Mouse (Mus musculus): ENCODE results near the gene Arpc5l.

Gene Arpc5l

DNA sequence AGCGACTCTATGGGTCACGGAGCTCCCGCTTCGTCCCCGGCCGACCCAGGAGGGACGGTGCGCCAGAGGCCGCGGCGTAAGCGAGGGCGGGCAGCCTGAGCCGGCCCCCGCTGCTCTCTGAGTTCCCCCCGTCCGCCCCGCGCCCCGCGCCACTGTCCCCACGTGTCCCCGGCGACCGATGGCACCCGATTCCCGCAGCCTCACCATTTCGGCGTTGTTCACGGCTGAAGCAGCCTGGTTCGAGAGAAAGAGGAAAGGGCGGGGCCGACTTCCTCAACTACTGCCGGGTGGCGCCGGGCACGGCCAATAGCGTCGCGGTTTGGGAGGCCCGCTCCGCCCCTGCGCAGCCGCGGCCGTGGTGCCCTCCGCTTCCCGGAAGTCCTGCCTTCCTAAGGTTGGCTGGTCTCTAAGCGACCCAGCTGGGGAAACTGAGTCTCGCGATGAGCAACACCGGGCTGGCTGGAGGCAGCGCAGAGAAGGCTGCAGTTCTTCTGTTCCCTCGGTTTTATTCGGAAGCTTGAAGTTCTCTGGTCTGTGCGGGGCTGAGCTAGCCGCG, at the start of gene Arpc5l:
Gene Arpc5l (plus strand): TSS at position 469 of the 556 bp plus-strand sequence.
- DNase-seq (ENCODE audit: low spot score in 2 of 2), result peak; percentile 92 to 93

DNA sequence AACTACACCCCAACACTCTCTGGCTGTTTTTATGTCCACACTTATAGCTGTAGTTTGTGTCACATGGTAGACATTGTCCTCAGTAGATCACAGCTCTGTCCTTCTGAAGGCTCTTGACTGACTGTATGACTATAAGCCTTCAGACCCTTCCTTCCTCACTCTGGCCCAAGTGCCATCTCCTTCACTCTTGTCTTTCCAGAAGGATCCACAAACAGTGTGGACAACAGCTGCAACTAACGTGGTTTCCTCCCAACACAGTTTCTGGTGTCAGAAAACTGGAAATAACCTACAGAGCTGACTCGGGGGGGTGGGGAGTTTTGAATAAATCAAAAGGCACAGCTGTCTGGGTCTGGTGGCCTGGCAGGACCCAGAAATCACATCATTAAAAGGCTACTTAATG, 49.1 kb upstream of the Arpc5l start:
- DNase-seq (ENCODE audit: low spot score in 2 of 2), result no peak

GRCm38 (mm10) chr2:38957671-38958223, 47.4 kb upstream of the Arpc5l start:
- no peak for DNase-seq (ENCODE audit: low spot score in 2 of 2)

DNA sequence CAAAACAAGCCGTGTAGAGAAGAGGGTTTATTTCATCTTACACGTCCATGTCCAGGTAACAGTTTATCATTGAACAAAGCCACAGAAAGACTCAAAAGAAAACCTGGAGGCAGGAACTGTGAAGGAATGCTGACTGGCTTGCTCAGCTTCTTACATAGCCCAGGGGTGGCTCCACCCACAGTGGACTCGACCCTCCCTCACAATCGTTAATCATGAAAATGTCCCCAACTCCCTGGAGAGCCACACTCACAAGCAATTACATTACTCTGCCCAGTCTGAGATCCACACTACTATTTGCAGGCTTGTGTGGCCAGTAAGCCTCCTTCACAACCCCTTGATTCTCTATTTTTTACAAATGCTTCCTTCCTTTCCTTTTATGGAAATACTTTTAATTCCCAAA, 41.0 kb upstream of the Arpc5l start:
- DNase-seq (ENCODE audit: low spot score in 2 of 2), result no peak

GRCm38 (mm10) chr2:38969650-38970049, 35.5 kb upstream of the Arpc5l start:
- DNase-seq (ENCODE audit: low spot score in 2 of 2), result no peak

DNA sequence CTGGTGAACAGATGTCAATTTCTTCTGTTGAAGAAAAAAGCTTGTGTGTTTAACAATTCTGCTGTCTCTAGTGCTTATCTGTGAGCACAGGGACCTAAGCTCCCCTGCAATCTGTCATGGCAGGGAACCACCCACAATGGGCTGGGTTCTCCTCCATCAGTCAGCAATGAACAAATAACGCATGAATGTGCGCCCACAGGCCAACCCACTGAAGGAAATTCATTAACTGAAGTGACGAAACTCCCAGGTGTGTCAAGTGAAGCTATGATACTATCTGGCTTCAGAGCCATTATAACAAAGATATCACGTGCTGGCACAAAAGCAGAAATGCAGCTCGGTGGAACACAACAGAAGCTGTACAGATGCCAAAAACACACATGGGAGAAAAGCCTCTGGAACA, 35.1 kb upstream of the Arpc5l start:
- peak in 1 of 2 experiments; percentile 30 for DNase-seq (ENCODE audit: low spot score in 2 of 2)

- no peak for DNase-seq (ENCODE audit: low spot score in 2 of 2)
These were observed 31.9 kb upstream of the Arpc5l start for GRCm38 (mm10) chr2:38973223-38973622.

GRCm38 (mm10) chr2:38973701-38974100, 31.4 kb upstream of the Arpc5l start:
- no peak for DNase-seq (ENCODE audit: low spot score in 2 of 2)

DNA sequence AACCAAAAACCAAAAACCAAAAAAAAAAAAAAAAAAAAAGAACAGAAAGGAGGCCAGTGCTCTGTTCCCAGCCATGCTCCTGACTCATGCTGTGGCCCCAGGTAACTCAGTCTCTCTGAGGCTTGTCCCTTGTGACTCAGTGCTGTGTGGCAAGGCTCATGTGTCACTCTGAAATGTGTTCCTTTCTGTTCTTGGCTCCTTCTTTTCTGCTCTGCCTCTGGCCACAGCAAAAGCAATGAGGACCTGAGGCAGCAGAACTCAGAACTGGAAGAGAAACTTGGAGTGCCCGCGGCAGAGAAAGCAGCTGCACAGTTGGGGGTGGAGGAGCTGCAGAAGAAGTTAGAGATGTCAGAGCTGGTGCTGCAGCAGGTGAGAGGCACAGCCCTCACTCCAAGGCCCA, 31.0 kb upstream of the Arpc5l start:
- DNase-seq (ENCODE audit: low spot score in 2 of 2), result no peak

GRCm38 (mm10) chr2:38975181-38975580, 30.0 kb upstream of the Arpc5l start:
- no peak for DNase-seq (ENCODE audit: low spot score in 2 of 2)

- DNase-seq (ENCODE audit: low spot score in 2 of 2), result no peak
These were observed 29.0 kb upstream of the Arpc5l start for GRCm38 (mm10) chr2:38975941-38976805.

DNA sequence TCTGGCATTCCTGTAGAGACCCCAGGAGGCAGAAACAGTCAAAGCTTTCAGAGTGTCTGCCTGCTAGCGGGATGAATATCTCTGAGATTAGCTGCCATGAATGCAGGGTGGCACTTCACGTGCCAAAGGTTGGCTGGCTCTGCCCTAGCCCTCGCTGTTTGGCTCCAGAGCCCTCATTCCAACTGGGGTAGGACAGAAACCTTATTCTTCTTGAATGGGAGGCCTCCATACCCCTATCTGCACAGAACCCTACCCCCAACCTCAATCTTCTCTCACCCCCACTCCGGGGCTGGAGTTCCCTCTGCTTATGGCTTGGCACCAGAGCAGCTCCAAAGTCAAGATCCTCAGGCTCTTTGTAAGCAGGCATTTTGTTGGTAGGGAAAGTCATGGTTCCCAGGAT, 27.3 kb upstream of the Arpc5l start:
- no peak for DNase-seq (ENCODE audit: low spot score in 2 of 2)

GRCm38 (mm10) chr2:38983456-38983855, 21.7 kb upstream of the Arpc5l start:
- no peak for DNase-seq (ENCODE audit: low spot score in 2 of 2)

- no peak for DNase-seq (ENCODE audit: low spot score in 2 of 2)
These were observed 18.6 kb upstream of the Arpc5l start for GRCm38 (mm10) chr2:38986580-38986979.

- no peak for DNase-seq (ENCODE audit: low spot score in 2 of 2)
These were observed 17.8 kb upstream of the Arpc5l start for GRCm38 (mm10) chr2:38987371-38987770.

DNA sequence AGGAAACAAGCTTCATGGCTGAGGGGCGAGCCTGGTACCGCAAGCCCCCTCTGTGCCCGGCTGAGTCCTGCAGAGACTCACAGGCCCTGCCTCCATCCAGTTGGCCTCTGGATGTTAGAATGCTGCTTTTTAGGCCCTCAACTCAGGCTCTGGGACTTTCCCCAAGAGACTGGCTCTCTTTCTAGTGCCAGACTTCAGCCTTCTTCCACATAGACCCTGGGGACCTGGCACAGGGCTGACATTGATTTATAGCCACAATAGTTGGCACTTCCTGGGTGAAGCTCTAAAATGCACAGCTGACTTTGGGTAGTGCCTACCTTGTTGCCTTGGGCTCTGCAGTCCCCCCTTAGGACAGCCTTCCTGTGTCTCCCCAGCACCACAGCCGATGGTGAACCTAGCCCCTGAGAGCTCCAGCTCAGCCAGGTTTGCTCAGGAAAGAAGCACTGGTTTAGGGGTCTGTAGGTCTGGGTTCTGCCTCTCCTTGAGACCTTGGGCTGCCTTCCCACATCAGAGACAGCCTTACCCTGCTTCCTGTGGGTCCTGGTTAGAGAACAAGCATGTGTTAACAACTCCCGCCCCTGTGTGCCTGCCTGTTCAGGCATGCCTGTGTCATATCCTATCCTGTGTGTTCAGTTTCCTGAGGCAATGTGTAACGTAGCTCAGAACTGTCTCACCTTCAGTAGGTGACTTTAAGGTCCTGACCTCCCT, 17.2 kb upstream of the Arpc5l start:
- DNase-seq (ENCODE audit: low spot score in 2 of 2), result no peak

- DNase-seq (ENCODE audit: low spot score in 2 of 2), result no peak
These were observed 16.2 kb upstream of the Arpc5l start for GRCm38 (mm10) chr2:38988929-38989328.

GRCm38 (mm10) chr2:38992004-38992403, 13.1 kb upstream of the Arpc5l start:
- no peak for DNase-seq (ENCODE audit: low spot score in 2 of 2)

DNA sequence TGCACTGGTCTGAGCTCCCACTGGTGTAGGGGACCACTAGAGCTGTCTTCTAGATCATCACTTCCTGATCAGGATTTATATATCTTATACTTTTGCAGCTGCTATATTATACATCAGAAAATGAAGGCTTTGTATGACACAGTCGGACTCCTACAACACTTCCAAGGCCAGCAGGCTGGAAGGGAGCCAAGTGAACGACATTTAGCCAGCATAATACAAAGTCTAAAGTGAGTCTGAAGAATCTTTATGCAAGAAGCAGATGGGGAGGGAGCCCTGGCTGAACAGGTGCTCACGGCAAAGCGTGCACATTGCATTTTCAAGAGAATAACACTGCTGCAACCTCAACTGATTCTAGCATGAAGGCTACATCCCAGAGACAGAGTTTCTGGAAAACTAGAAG, 12.7 kb upstream of the Arpc5l start:
- DNase-seq (ENCODE audit: low spot score in 2 of 2), result no peak

GRCm38 (mm10) chr2:38997386-38998374, 7.5 kb upstream of the Arpc5l start, which contains the start of gene Wdr38:
TSS of gene Wdr38 (plus strand) at chr2:38997476.
- peak; percentile 85 to 89 for DNase-seq (ENCODE audit: low spot score in 2 of 2)

GRCm38 (mm10) chr2:38999381-38999780, 5.8 kb upstream of the Arpc5l start:
- DNase-seq (ENCODE audit: low spot score in 2 of 2), result no peak

Measured in spleen, postnatal 36 days (tissue).